Mouse (Mus musculus): Measurements from ENCODE around the gene Gm20388. TPM values are rescaled to one million over a fixed set of nuclear protein-coding genes. Genes with fewer than 3 reads are reported as not detected.

Gm20388 gene
- polyA plus RNA-seq, 1 experiment = 18.7 TPM

- TF ChIP-seq POLR2A (IDR thresholded peaks at IDR 0.05; ENCODE audit: borderline replicate concordance, insufficient read depth, low read length) (peak; percentile 41; the same call in 1 of the 2 replicates), CTCF (IDR thresholded peaks at IDR 0.05; ENCODE audit: borderline replicate concordance, insufficient read depth, low read depth, low read length) (no peak)
- H3K4me3 ChIP-seq (replicated peaks; ENCODE audit: insufficient read depth, low read depth, low read length) = peak overlapping the region; percentile 72
- DNase-seq = peak; percentile 68 to 74
- 31% methylated on average over 50 of the region's 50 CpGs for WGBS
- peak overlapping the region; percentile 85 for H3K27ac ChIP-seq (ENCODE audit: insufficient read depth, low read length)
- peaks cover 19% of the 10 kb centered on the region for H3K4me1 ChIP-seq (ENCODE audit: control insufficient read depth, insufficient read depth, low read length)
- no peaks in the 10 kb centered on the region for H3K27me3 ChIP-seq (ENCODE audit: control insufficient read depth, insufficient read depth, low read length)
Measured at GRCm38 (mm10) chr8:120486477-120487376, 576.1 kb downstream of the Gm20388 start.

DNA sequence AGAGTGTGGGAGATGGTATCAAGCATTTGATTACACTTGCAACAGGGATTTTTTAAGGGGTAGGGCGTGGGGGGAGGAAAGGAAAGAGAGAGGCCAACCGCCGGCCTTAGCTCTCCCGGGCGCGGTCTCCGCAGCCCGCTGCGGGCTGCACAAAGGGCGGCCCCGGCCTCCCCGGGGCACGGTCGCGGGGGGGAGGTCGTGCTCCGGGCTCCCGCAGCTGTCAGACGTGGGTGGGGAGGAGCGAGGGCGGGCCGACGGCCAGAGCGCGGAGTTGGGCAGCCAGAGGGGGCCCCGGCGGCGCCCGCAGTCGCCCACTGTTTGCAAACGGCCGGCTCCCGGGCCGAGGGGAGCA, 576.7 kb downstream of the Gm20388 start:
- H3K27me3 ChIP-seq (ENCODE audit: control insufficient read depth, insufficient read depth, low read length) = no peaks in the 10 kb centered on the region
- peak overlapping the region; percentile 85 for H3K27ac ChIP-seq (ENCODE audit: insufficient read depth, low read length)
- DNase-seq = no peak
- TF ChIP-seq POLR2A (IDR thresholded peaks at IDR 0.05; ENCODE audit: borderline replicate concordance, insufficient read depth, low read length) (no peak), CTCF (IDR thresholded peaks at IDR 0.05; ENCODE audit: borderline replicate concordance, insufficient read depth, low read depth, low read length) (no peak)
- H3K4me3 ChIP-seq (replicated peaks; ENCODE audit: insufficient read depth, low read depth, low read length) = peak overlapping the region; percentile 72
- H3K4me1 ChIP-seq (ENCODE audit: control insufficient read depth, insufficient read depth, low read length) = peaks cover 17% of the 10 kb centered on the region
- WGBS = under 1% methylated on average over 33 of the region's 34 CpGs

DNA sequence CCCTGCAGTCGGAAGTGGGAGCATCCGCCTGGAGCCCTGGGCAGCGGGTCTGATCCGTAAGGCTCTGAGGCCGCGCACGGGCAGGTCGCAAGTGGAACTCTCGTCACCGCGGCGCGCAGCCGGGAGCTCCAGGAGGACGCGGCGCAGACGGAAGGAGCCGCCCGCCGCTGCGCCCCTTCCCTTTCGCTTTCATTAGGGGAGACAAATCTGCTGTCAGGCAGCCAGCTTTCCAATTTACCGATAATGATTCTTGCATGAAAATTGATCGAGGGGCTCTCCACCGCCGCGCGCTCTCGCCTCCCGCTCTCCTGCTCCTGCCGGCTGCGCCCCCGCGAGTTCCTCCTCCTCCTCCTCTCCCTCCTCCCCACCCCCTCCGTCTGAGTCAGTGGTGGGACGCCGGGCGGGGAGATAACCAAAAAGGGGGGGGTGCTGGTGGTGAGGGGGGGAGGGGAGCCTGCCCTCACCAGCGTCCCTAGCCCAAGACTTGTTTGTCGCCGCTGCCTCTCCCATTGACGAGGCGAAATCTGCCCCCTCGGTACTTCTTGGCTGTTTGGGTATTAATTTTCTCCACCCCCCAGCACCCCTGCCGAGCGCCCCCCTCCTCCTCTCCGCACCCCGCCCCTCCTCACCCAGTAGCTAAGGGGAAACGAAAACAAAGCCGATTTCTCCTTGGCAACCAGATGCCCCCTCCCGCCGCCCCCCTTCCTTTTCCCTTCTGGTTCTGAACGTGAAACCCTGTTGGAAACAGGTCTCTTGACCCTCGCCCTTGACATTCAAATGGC, 577.3 kb downstream of the Gm20388 start:
- under 1% methylated on average over 51 of the region's 55 CpGs for WGBS
- TF ChIP-seq CTCF (IDR thresholded peaks at IDR 0.05; ENCODE audit: borderline replicate concordance, insufficient read depth, low read depth, low read length) (no peak), POLR2A (IDR thresholded peaks at IDR 0.05; ENCODE audit: borderline replicate concordance, insufficient read depth, low read length) (peak; percentile 52; the same call in 1 of the 2 replicates)
- DNase-seq = peak; percentile 73 to 82
- Histone ChIP-seq H3K4me3 (replicated peaks; ENCODE audit: insufficient read depth, low read depth, low read length) (peak overlapping the region; percentile 72), H3K27ac (ENCODE audit: insufficient read depth, low read length) (peak overlapping the region; percentile 85), H3K27me3 (ENCODE audit: control insufficient read depth, insufficient read depth, low read length) (no peaks in the 10 kb centered on the region), H3K4me1 (ENCODE audit: control insufficient read depth, insufficient read depth, low read length) (peaks cover 22% of the 10 kb centered on the region)

DNA sequence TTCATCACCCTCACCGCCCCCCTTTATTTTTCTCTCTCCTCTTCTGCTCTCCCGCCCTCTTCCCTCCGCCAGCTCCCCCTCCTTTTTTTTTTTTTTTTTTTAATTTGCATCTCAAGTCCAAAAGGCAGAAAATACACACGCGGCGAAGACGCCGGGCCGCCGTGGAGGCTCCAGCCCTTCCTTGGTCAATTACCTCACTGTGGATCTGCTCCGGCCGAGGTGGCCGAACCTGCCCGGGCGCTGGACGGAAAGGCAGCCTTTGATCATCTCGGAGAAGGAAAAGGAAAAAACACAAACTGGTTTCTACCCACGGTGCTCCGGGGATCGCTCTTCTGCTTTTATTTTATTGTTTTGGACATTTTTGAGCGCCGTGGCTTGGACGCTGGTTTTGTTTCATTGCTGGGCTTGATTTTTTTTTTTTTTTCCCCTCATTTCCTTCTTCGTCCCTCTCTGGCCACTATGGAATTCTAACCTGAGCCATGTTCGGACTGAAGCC, 578.0 kb downstream of the Gm20388 start:
- peak in 1 of 2 experiments; percentile 62 for DNase-seq
- H3K27ac ChIP-seq (ENCODE audit: insufficient read depth, low read length) = peak overlapping the region; percentile 84
- H3K4me1 ChIP-seq (ENCODE audit: control insufficient read depth, insufficient read depth, low read length) = peaks cover 29% of the 10 kb centered on the region
- H3K4me3 ChIP-seq (replicated peaks; ENCODE audit: insufficient read depth, low read depth, low read length) = peak overlapping the region; percentile 72
- WGBS = under 1% methylated on average over 24 of the region's 25 CpGs
- TF ChIP-seq POLR2A (IDR thresholded peaks at IDR 0.05; ENCODE audit: borderline replicate concordance, insufficient read depth, low read length) (no peak), CTCF (IDR thresholded peaks at IDR 0.05; ENCODE audit: borderline replicate concordance, insufficient read depth, low read depth, low read length) (no peak)
- H3K27me3 ChIP-seq (ENCODE audit: control insufficient read depth, insufficient read depth, low read length) = no peaks in the 10 kb centered on the region

GRCm38 (mm10) chr8:120489142-120489754, 578.6 kb downstream of the Gm20388 start:
- under 1% methylated on average over 73 of the region's 73 CpGs for WGBS
- TF ChIP-seq POLR2A (IDR thresholded peaks at IDR 0.05; ENCODE audit: borderline replicate concordance, insufficient read depth, low read length) (no peak), CTCF (IDR thresholded peaks at IDR 0.05; ENCODE audit: borderline replicate concordance, insufficient read depth, low read depth, low read length) (no peak)
- no peaks in the 10 kb centered on the region for H3K27me3 ChIP-seq (ENCODE audit: control insufficient read depth, insufficient read depth, low read length)
- DNase-seq = peak; percentile 66 to 73
- peak overlapping the region; percentile 84 for H3K27ac ChIP-seq (ENCODE audit: insufficient read depth, low read length)
- H3K4me1 ChIP-seq (ENCODE audit: control insufficient read depth, insufficient read depth, low read length) = peaks cover 35% of the 10 kb centered on the region
- H3K4me3 ChIP-seq (replicated peaks; ENCODE audit: insufficient read depth, low read depth, low read length) = peak overlapping the region; percentile 72

- Histone ChIP-seq H3K27ac (ENCODE audit: insufficient read depth, low read length) (peak overlapping the region; percentile 84), H3K27me3 (ENCODE audit: control insufficient read depth, insufficient read depth, low read length) (no peaks in the 10 kb centered on the region), H3K4me3 (replicated peaks; ENCODE audit: insufficient read depth, low read depth, low read length) (peak overlapping the region; percentile 72), H3K4me1 (ENCODE audit: control insufficient read depth, insufficient read depth, low read length) (peaks cover 40% of the 10 kb centered on the region)
- TF ChIP-seq CTCF (IDR thresholded peaks at IDR 0.05; ENCODE audit: borderline replicate concordance, insufficient read depth, low read depth, low read length) (no peak), POLR2A (IDR thresholded peaks at IDR 0.05; ENCODE audit: borderline replicate concordance, insufficient read depth, low read length) (0 out of 2 replicates have a peak, but pooled peaks have one; percentile 18)
- peak; percentile 68 to 73 for DNase-seq
- 10% methylated on average over 15 of the region's 15 CpGs for WGBS
Measured at GRCm38 (mm10) chr8:120489771-120490281, 579.2 kb downstream of the Gm20388 start.
